10 mouse cellular contexts compared by ENCODE assay signal in the genomic region with DNA sequence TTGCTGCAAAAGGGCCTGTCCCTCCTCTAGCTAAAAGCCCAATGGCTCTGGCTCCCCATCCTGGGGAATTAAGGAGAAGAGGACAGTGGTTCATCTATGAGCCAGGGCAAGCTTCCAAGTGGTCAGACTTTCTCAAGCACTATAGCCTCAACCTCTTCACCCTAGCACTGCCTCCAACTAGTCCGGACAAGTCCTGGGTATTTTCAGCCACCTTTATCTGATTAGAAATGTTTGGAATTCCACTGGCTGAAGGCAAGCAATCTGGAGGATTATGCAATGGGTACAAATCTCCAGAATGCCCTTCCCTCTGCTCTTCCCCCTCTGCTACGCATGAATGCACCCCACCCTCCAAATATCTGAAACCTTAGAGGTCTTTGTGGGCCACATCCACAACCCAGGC. TPM values are rescaled to one million over a fixed set of nuclear protein-coding genes. Genes with fewer than 3 reads are reported as not detected.
DNase-seq lines count a peak whose midpoint lies in the region; ATAC-seq and TF ChIP-seq lines count a peak whose summit lies in the region.
"Had no signal": no experiment of that assay in that cellular context is flagged by ENCODE, and none has a peak within 500 bp of the region (broad histone marks: within the 10 kb centered on the region; RNA-seq: fewer than 3 reads in every experiment).

No protein-coding gene starts in this region.

- peaks cover 2% of the 10 kb centered on the region; the same call in 1 of the 2 replicates for H3K4me1 ChIP-seq in testis, adult 2 months (ENCODE audit: control insufficient read depth, insufficient read depth, low read length)
- H3K4me1 ChIP-seq in kidney, embryonic 16.5 days (ENCODE audit: insufficient read depth, low read length) = peaks cover 50% of the 10 kb centered on the region
- peaks cover 17% of the 10 kb centered on the region for H3K4me1 ChIP-seq in hindbrain, embryonic 14.5 days (replicated peaks; ENCODE audit: control insufficient read depth, insufficient read depth, low read length)

- peak overlapping the region; percentile 39 for H3K27ac ChIP-seq in testis, adult 2 months (ENCODE audit: control insufficient read depth, insufficient read depth, low read depth, low read length)
- 0 out of 2 replicates have a peak overlapping the region, but pooled peaks have one; percentile 9 for H3K27ac ChIP-seq in kidney, embryonic 16.5 days (ENCODE audit: low read length)
- no peak overlapping the region for H3K27ac ChIP-seq in hindbrain, embryonic 14.5 days

- 0 out of 2 replicates have a peak, but pooled peaks have one; percentile 32 for ATAC-seq in kidney, embryonic 16.5 days (ENCODE audit: low FRiP score, low TSS enrichment)
- no peak for ATAC-seq in hindbrain, embryonic 14.5 days (ENCODE audit: low FRiP score)
- ATAC-seq in granulocyte monocyte progenitor cell, adult 5-6 weeks (replicated peaks; ENCODE audit: poor library complexity, severe bottlenecking) = no peak

- no peaks in the 10 kb centered on the region for H3K9me3 ChIP-seq in kidney, embryonic 16.5 days (ENCODE audit: low read length)
- no peaks in the 10 kb centered on the region for H3K9me3 ChIP-seq in hindbrain, embryonic 14.5 days (ENCODE audit: control insufficient read depth, low read length)

- H3K9ac ChIP-seq in kidney, embryonic 16.5 days (replicated peaks; ENCODE audit: low read length) = no peak overlapping the region
- H3K9ac ChIP-seq in hindbrain, embryonic 14.5 days = no peak overlapping the region

- H3K27me3 ChIP-seq in testis, adult 2 months (ENCODE audit: control insufficient read depth, insufficient read depth, low read length) = no peaks in the 10 kb centered on the region
- no peaks in the 10 kb centered on the region for H3K27me3 ChIP-seq in kidney, embryonic 16.5 days (ENCODE audit: insufficient read depth, low read length)
- H3K27me3 ChIP-seq in myocyte (ENCODE audit: control insufficient read depth, insufficient read depth, insufficient read length) = no peaks in the 10 kb centered on the region
- no peaks in the 10 kb centered on the region for H3K27me3 ChIP-seq in hindbrain, embryonic 14.5 days (ENCODE audit: control insufficient read depth, insufficient read depth, low read length)

- no peak overlapping the region for H3K4me2 ChIP-seq in kidney, embryonic 16.5 days (replicated peaks; ENCODE audit: low read depth, low read length)
- H3K4me2 ChIP-seq in myocyte (ENCODE audit: low read depth) = peak overlapping the region; percentile 48
- H3K4me2 ChIP-seq in hindbrain, embryonic 14.5 days (replicated peaks) = no peak overlapping the region

- no peak overlapping the region for H3ac ChIP-seq in myocyte (ENCODE audit: control insufficient read depth, insufficient read length)

- TF ChIP-seq POLR2A in testis, adult 2 months (IDR thresholded peaks at IDR 0.05; ENCODE audit: control insufficient read depth, low read depth, low read length) = no peak
- TF ChIP-seq POLR2A in myocyte (IDR thresholded peaks at IDR 0.05; ENCODE audit: insufficient read length, low read depth) = no peak

- 61% methylated on average over 2 of the region's 2 CpGs for WGBS in kidney, embryonic 16.5 days
- WGBS in hindbrain, embryonic 14.5 days = 87% methylated on average over 2 of the region's 2 CpGs

- TF ChIP-seq CTCF in testis, adult 2 months (IDR thresholded peaks at IDR 0.05; ENCODE audit: control insufficient read depth, insufficient read depth, insufficient replicate concordance, low read depth, low read length) = no peak

- H3K4me3 ChIP-seq in testis, adult 2 months (ENCODE audit: control insufficient read depth, low read depth, low read length) = no peak overlapping the region
- H3K4me3 ChIP-seq in kidney, embryonic 16.5 days (ENCODE audit: low read length) = no peak overlapping the region
- H3K4me3 ChIP-seq in myocyte = no peak overlapping the region
- H3K4me3 ChIP-seq in hindbrain, embryonic 14.5 days (replicated peaks; ENCODE audit: low read length) = no peak overlapping the region

- peaks cover 70% of the 10 kb centered on the region for H3K79me2 ChIP-seq in myocyte (ENCODE audit: control insufficient read depth, insufficient read depth)

- peaks cover 1% of the 10 kb centered on the region; the same call in 1 of the 2 replicates for H3K36me3 ChIP-seq in testis, adult 2 months (ENCODE audit: control insufficient read depth, insufficient read depth, low read length)
- peaks cover 6% of the 10 kb centered on the region; the same call in 1 of the 2 replicates for H3K36me3 ChIP-seq in kidney, embryonic 16.5 days (ENCODE audit: insufficient read depth, low read length)
- peaks cover 7% of the 10 kb centered on the region for H3K36me3 ChIP-seq in myocyte (ENCODE audit: control insufficient read depth, insufficient read depth)
- H3K36me3 ChIP-seq in hindbrain, embryonic 14.5 days (replicated peaks; ENCODE audit: control insufficient read depth, insufficient read depth) = no peaks in the 10 kb centered on the region

- no peak for DNase-seq in testis, postnatal 14 days (ENCODE audit: low spot score)
- peak; percentile 67 for DNase-seq in fat pad, adult 2 months (ENCODE audit: extremely low read depth, low read depth, low spot score)
- no peak for DNase-seq in hindbrain, embryonic 14.5 days (ENCODE audit: low spot score)
- DNase-seq in frontal cortex, postnatal 36 days (ENCODE audit: low spot score in 2 of 2) = no peak
- DNase-seq: gastrocnemius, postnatal 14 days; layer of hippocampus, adult 9-11 months had no signal

TF ChIP-seq in myocyte, 11 proteins besides CTCF, POLR2A, EP300 and RAD21:
- peak in 1 of 3 experiments; percentile 21 for TF ChIP-seq MYOD1 (IDR thresholded peaks at IDR 0.05; ENCODE audit: control insufficient read depth in 1 of 3, insufficient read length in 2 of 3, low read depth in 2 of 3)
- TF ChIP-seq MYOG (IDR thresholded peaks at IDR 0.05; ENCODE audit: control insufficient read depth in 1 of 3, insufficient read depth in 1 of 3, insufficient read length in 2 of 3, low read depth in 2 of 3) = peak in 1 of 3 experiments; percentile 3
- TF ChIP-seq CEBPB (IDR thresholded peaks at IDR 0.05; ENCODE audit: insufficient read depth, poor library complexity, severe bottlenecking) = peak; percentile 97
- TF ChIP-seq REST (IDR thresholded peaks at IDR 0.05; ENCODE audit: insufficient read depth, insufficient read length) = no peak

RNA-seq across cellular contexts. Expression of a gene that starts 38.5 kb away (rescaled TPM):
- 0.32 and 0.85 TPM in 2 replicates for polyA plus RNA-seq in testis, adult 2 months (2012; rRNA removed)
- polyA plus RNA-seq in kidney, embryonic 16.5 days (2015; fragmentation: Nextera tagmentation; extraction: Ambion mirVana) = 19.6 and 22.1 TPM in 2 replicates
- polyA plus RNA-seq in myocyte (2012; fragmentation: generic; extraction: Trizol) = not detected
- 5.8 TPM in 2 replicates for polyA plus RNA-seq in hindbrain, embryonic 14.5 days (2014; fragmentation: Nextera tagmentation; extraction: Ambion mirVana)
- total RNA-seq in granulocyte monocyte progenitor cell, adult 5-6 weeks (2014; fragmentation: Nextera tagmentation) = 6.8 and 13.0 TPM in 2 replicates
- 6.0 TPM in 1 of 2 replicates, not detected in the other for total RNA-seq in granulocyte monocyte progenitor cell, adult 5-6 weeks (2017)

RNA-seq across cellular contexts. Expression of a gene that starts 39.1 kb away (rescaled TPM):
- 74.9 and 80.8 TPM in 2 replicates for polyA plus RNA-seq in testis, adult 2 months (2012; rRNA removed)
- polyA plus RNA-seq in kidney, embryonic 16.5 days (2015; fragmentation: Nextera tagmentation; extraction: Ambion mirVana) = 113 and 116 TPM in 2 replicates
- 57.0 TPM for polyA plus RNA-seq in myocyte (2012; fragmentation: generic; extraction: Trizol)
- 155 and 165 TPM in 2 replicates for polyA plus RNA-seq in hindbrain, embryonic 14.5 days (2014; fragmentation: Nextera tagmentation; extraction: Ambion mirVana)
- 13.2 and 27.8 TPM in 2 replicates for total RNA-seq in granulocyte monocyte progenitor cell, adult 5-6 weeks (2014; fragmentation: Nextera tagmentation)
- total RNA-seq in granulocyte monocyte progenitor cell, adult 5-6 weeks (2017) = 10.3 and 25.2 TPM in 2 replicates

RNA-seq across cellular contexts. Expression of a gene that starts 55.3 kb away (rescaled TPM):
- polyA plus RNA-seq in testis, adult 2 months (2012; rRNA removed) = 8.2 and 9.0 TPM in 2 replicates
- polyA plus RNA-seq in kidney, embryonic 16.5 days (2015; fragmentation: Nextera tagmentation; extraction: Ambion mirVana) = 83.9 and 97.6 TPM in 2 replicates
- 26.3 TPM for polyA plus RNA-seq in myocyte (2012; fragmentation: generic; extraction: Trizol)
- 17.2 and 20.1 TPM in 2 replicates for polyA plus RNA-seq in hindbrain, embryonic 14.5 days (2014; fragmentation: Nextera tagmentation; extraction: Ambion mirVana)
- 51.4 and 56.0 TPM in 2 replicates for total RNA-seq in granulocyte monocyte progenitor cell, adult 5-6 weeks (2014; fragmentation: Nextera tagmentation)
- total RNA-seq in granulocyte monocyte progenitor cell, adult 5-6 weeks (2017) = 96.9 and 105 TPM in 2 replicates

RNA-seq across cellular contexts. Expression of a gene that starts 56.4 kb away (rescaled TPM):
- 5.5 and 12.8 TPM in 2 replicates for polyA plus RNA-seq in testis, adult 2 months (2012; rRNA removed)
- 139 and 151 TPM in 2 replicates for polyA plus RNA-seq in kidney, embryonic 16.5 days (2015; fragmentation: Nextera tagmentation; extraction: Ambion mirVana)
- 59.5 TPM for polyA plus RNA-seq in myocyte (2012; fragmentation: generic; extraction: Trizol)
- polyA plus RNA-seq in hindbrain, embryonic 14.5 days (2014; fragmentation: Nextera tagmentation; extraction: Ambion mirVana) = 56.5 and 68.0 TPM in 2 replicates
- total RNA-seq in granulocyte monocyte progenitor cell, adult 5-6 weeks (2014; fragmentation: Nextera tagmentation) = 5.5 and 7.6 TPM in 2 replicates
- 5.0 and 6.6 TPM in 2 replicates for total RNA-seq in granulocyte monocyte progenitor cell, adult 5-6 weeks (2017)
